Mouse (Mus musculus) small intestine, adult 10 weeks (tissue): ENCODE data around the gene Fam89b. TPM values are rescaled to one million over a fixed set of nuclear protein-coding genes. Genes with fewer than 3 reads are reported as not detected.

Experiments
- polyA plus RNA-seq: library from polyadenylated mRNA; stranded (reverse); fragments of 350-450 nt; fragmentation: Illumina TruSeq; extraction: RNeasy Lipid Tissue Mini Kit (QIAGEN cat#74804); gene quantifications from one replicate; pipeline ENCODE4 v1.2.3, GENCODE M21; 2014; ENCODE audit warnings: low replicate concordance

The Fam89b gene
- polyA plus RNA-seq = not detected

GRCm38 (mm10) chr19:5729444-5729815, at the start of gene Fam89b:
Gene Fam89b, minus strand, starts transcription at chr19:5729653.

GRCm38 (mm10) chr19:5770925-5771860, 41.7 kb upstream of the Fam89b start, which contains the start of gene Scyl1:
Gene Scyl1, minus strand, starts transcription at chr19:5771419.

GRCm38 (mm10) chr19:5740320-5741317, 11.2 kb upstream of the Fam89b start, which contains the start of gene Ltbp3:
Gene Ltbp3, plus strand, starts transcription at chr19:5740904.

DNA sequence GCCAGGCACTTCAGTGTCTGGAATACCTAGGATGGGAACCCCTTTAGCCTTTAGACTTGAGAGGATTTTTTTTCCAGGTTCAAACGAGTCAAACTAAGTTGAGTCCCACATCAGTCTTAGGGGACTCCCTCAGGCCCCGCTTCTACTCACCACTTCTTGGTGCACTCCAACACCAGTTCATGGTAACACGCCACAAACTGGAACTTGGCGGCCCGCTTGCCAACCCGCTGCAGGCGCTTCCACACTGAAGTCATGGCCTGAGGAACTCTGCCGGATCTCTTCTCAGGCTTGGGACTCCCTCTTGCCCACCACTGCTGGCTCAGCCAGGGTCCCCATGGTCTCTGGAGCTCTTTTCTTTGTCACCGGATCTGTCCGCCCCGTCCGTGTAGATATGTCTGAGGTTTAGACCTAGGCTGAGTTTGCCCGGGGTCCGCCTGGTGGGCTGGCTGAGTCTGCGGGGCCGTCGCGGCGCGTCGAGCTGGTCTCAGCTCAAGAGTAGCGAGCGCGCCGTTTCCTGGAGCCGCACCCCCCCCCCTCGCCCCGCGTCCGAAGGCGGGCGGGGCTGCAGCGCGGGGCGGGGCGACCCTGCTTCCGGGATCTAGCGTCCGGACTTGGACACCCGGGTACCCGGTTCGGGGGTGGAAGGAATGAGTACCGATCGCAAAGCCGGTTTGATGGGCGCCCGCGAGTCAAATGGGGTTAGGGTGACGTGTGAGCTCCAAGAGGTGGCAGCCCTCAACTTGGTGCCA, 3.5 kb downstream of the Fam89b start, which contains the start of gene Ehbp1l1:
TSS of gene Ehbp1l1 (minus strand) at position 551 of the 749 bp plus-strand sequence.

GRCm38 (mm10) chr19:5704163-5704800, 25.2 kb downstream of the Fam89b start, which contains the start of gene Kcnk7:
Gene Kcnk7, plus strand, starts transcription at chr19:5704367.

GRCm38 (mm10) chr19:5688200-5689087, 41.0 kb downstream of the Fam89b start, which contains the start of the genes Map3k11 and Pcnx3:
Gene Map3k11, plus strand, starts transcription at chr19:5688742.
Gene Pcnx3, minus strand, starts transcription at chr19:5688908.

Other genes starting within 250 kb of the Fam89b start
- not detected for gene Mus81, start 241.3 kb downstream of the Fam89b start, polyA plus RNA-seq
- gene Cfl1, start 239.2 kb downstream of the Fam89b start, polyA plus RNA-seq = 164 TPM
- not detected for gene 1700020D05Rik, start 225.9 kb downstream of the Fam89b start, polyA plus RNA-seq
- gene Snx32, start 219.1 kb downstream of the Fam89b start, polyA plus RNA-seq = not detected
- 9.6 TPM for gene Ovol1, start 169.0 kb downstream of the Fam89b start, polyA plus RNA-seq
- not detected for gene Ap5b1, start 161.6 kb downstream of the Fam89b start, polyA plus RNA-seq
- gene Rnaseh2c, start 127.8 kb downstream of the Fam89b start, polyA plus RNA-seq = 0.71 TPM
- gene Kat5, start 119.4 kb downstream of the Fam89b start, polyA plus RNA-seq = 19.1 TPM
- 0.26 TPM for gene Rela, start 92.2 kb downstream of the Fam89b start, polyA plus RNA-seq
- 1.6 TPM for gene Sipa1, start 65.9 kb downstream of the Fam89b start, polyA plus RNA-seq
- 0.41 TPM for gene Map3k11, start 40.9 kb downstream of the Fam89b start, polyA plus RNA-seq
- 0.22 TPM for gene Pcnx3, start 40.7 kb downstream of the Fam89b start, polyA plus RNA-seq
- gene Kcnk7, start 25.3 kb downstream of the Fam89b start, polyA plus RNA-seq = not detected
- 6.5 TPM for gene Ehbp1l1, start 3.3 kb downstream of the Fam89b start, polyA plus RNA-seq
- 0.74 TPM for gene Ltbp3, start 11.3 kb upstream of the Fam89b start, polyA plus RNA-seq
- 0.41 TPM for gene Scyl1, start 41.8 kb upstream of the Fam89b start, polyA plus RNA-seq
- gene Frmd8, start 145.6 kb upstream of the Fam89b start, polyA plus RNA-seq = 6.4 TPM
- 29.7 TPM for gene Slc25a45, start 148.2 kb upstream of the Fam89b start, polyA plus RNA-seq
- 0.97 TPM for gene Tigd3, start 164.5 kb upstream of the Fam89b start, polyA plus RNA-seq
- 8.6 TPM for gene Dpf2, start 183.4 kb upstream of the Fam89b start, polyA plus RNA-seq
- 2.5 TPM for gene Cdc42ep2, start 195.2 kb upstream of the Fam89b start, polyA plus RNA-seq
- 4.1 TPM for gene Pola2, start 234.5 kb upstream of the Fam89b start, polyA plus RNA-seq